In the genomic region with DNA sequence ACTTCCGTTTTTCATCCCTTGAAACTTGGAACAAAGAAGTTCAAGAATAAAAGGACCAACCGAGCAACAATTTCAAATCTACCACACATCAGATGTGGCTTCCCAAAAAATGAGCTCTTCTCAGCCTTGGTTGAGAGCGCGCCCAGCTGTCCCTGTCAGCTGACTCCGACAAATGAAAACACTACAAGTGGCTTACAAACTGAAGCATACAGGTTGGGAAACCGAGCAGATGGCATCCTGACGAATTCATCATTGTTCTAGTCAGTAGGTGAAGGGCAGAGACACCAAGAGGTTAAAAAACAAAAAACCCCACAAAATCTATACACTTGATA, we compare ENCODE assay signal across 9 mouse cellular contexts. TPM values are rescaled to one million over a fixed set of nuclear protein-coding genes. Genes with fewer than 3 reads are reported as not detected.
DNase-seq lines count a peak whose midpoint lies in the region; ATAC-seq and TF ChIP-seq lines count a peak whose summit lies in the region.
"Had no signal": no experiment of that assay in that cellular context is flagged by ENCODE, and none has a peak within 500 bp of the region (broad histone marks: within the 10 kb centered on the region; RNA-seq: fewer than 3 reads in every experiment).

No protein-coding gene starts in this region.

- TF ChIP-seq POLR2A in bone marrow macrophage, adult 2 months (IDR thresholded peaks at IDR 0.05; ENCODE audit: borderline replicate concordance, low read depth, low read length): no peak

- H3K27me3 ChIP-seq in forebrain, embryonic 14.5 days (replicated peaks; ENCODE audit: control insufficient read depth, insufficient read depth, low read length): no peaks in the 10 kb centered on the region
- no peaks in the 10 kb centered on the region for H3K27me3 ChIP-seq in hindbrain, embryonic 16.5 days (replicated peaks; ENCODE audit: control insufficient read depth, insufficient read depth, low read length)
- H3K27me3 ChIP-seq in limb, embryonic 10.5 days (ENCODE audit: low read depth, poor library complexity, severe bottlenecking): peaks cover 14% of the 10 kb centered on the region; the same call in 1 of the 2 replicates
- H3K27me3 ChIP-seq in midbrain, embryonic 13.5 days: peaks cover 15% of the 10 kb centered on the region; the same call in 1 of the 2 replicates

- H3K9ac ChIP-seq in forebrain, embryonic 14.5 days (ENCODE audit: low read length): peak overlapping the region; percentile 83
- H3K9ac ChIP-seq in hindbrain, embryonic 16.5 days (ENCODE audit: low read depth, low read length): peak overlapping the region; percentile 73
- peak overlapping the region; percentile 79 for H3K9ac ChIP-seq in midbrain, embryonic 13.5 days (replicated peaks)

- no peaks in the 10 kb centered on the region for H3K9me3 ChIP-seq in forebrain, embryonic 14.5 days (replicated peaks; ENCODE audit: control insufficient read depth, low read length)
- no peaks in the 10 kb centered on the region for H3K9me3 ChIP-seq in hindbrain, embryonic 16.5 days (ENCODE audit: control insufficient read depth, low read length)
- H3K9me3 ChIP-seq in limb, embryonic 10.5 days (replicated peaks): no peaks in the 10 kb centered on the region
- no peaks in the 10 kb centered on the region for H3K9me3 ChIP-seq in midbrain, embryonic 13.5 days

- peak; percentile 19 for ATAC-seq in forebrain, embryonic 14.5 days
- ATAC-seq in hindbrain, embryonic 16.5 days: peak; percentile 10; the same call in 1 of the 2 replicates
- peak; percentile 13 for ATAC-seq in midbrain, embryonic 13.5 days

- peak; percentile 16 for DNase-seq in cerebellum, adult 11 months
- no peak for DNase-seq in cerebellum, adult 9-11 months
- DNase-seq in forebrain, embryonic 14.5 days (ENCODE audit: low spot score): peak; percentile 73
- DNase-seq in limb, embryonic 10.5 days (ENCODE audit: low spot score): no peak
- DNase-seq in ovary, adult 18-20 months (ENCODE audit: low spot score): no peak

- H3K27ac ChIP-seq in bone marrow macrophage, adult 2 months (ENCODE audit: insufficient read depth, low read depth, low read length): 0 out of 2 replicates have a peak overlapping the region, but pooled peaks have one; percentile 22
- peak overlapping the region; percentile 86 for H3K27ac ChIP-seq in forebrain, embryonic 14.5 days (ENCODE audit: low read depth, low read length)
- peak overlapping the region; percentile 80 for H3K27ac ChIP-seq in hindbrain, embryonic 16.5 days (ENCODE audit: low read depth, low read length)
- H3K27ac ChIP-seq in limb, embryonic 10.5 days: peak overlapping the region; percentile 93
- peak overlapping the region; percentile 71 for H3K27ac ChIP-seq in midbrain, embryonic 13.5 days

- 8% methylated on average over 7 of the region's 7 CpGs for WGBS in forebrain, embryonic 14.5 days
- 6% methylated on average over 7 of the region's 7 CpGs for WGBS in hindbrain, embryonic 16.5 days
- WGBS in limb, embryonic 10.5 days: 16% methylated on average over 7 of the region's 7 CpGs
- 8% methylated on average over 7 of the region's 7 CpGs for WGBS in midbrain, embryonic 13.5 days

- H3K4me2 ChIP-seq in forebrain, embryonic 14.5 days (ENCODE audit: low read length): peak overlapping the region; percentile 79
- H3K4me2 ChIP-seq in hindbrain, embryonic 16.5 days (ENCODE audit: low read length): peak overlapping the region; percentile 67
- peak overlapping the region; percentile 86 for H3K4me2 ChIP-seq in midbrain, embryonic 13.5 days (replicated peaks)

- peak overlapping the region; percentile 88 for H3K4me3 ChIP-seq in bone marrow macrophage, adult 2 months (ENCODE audit: insufficient read depth, low read length)
- peak overlapping the region; percentile 91 for H3K4me3 ChIP-seq in forebrain, embryonic 14.5 days (ENCODE audit: low read depth, low read length)
- peak overlapping the region; percentile 79 for H3K4me3 ChIP-seq in hindbrain, embryonic 16.5 days (ENCODE audit: low read length)
- peak overlapping the region; percentile 96 for H3K4me3 ChIP-seq in limb, embryonic 10.5 days
- peak overlapping the region; percentile 64 for H3K4me3 ChIP-seq in midbrain, embryonic 13.5 days (replicated peaks)

- H3K4me1 ChIP-seq in bone marrow macrophage, adult 2 months (ENCODE audit: control insufficient read depth, insufficient read depth, low read length): no peaks in the 10 kb centered on the region
- H3K4me1 ChIP-seq in forebrain, embryonic 14.5 days (ENCODE audit: control insufficient read depth, insufficient read depth, low read length): no peaks in the 10 kb centered on the region
- peaks cover 10% of the 10 kb centered on the region for H3K4me1 ChIP-seq in hindbrain, embryonic 16.5 days (ENCODE audit: control insufficient read depth, insufficient read depth, low read depth, low read length)
- H3K4me1 ChIP-seq in limb, embryonic 10.5 days: peaks cover 11% of the 10 kb centered on the region
- peaks cover 18% of the 10 kb centered on the region for H3K4me1 ChIP-seq in midbrain, embryonic 13.5 days (replicated peaks)

- TF ChIP-seq CTCF in bone marrow macrophage, adult 2 months (IDR thresholded peaks at IDR 0.05; ENCODE audit: low read depth, low read length): no peak

- H3K36me3 ChIP-seq in forebrain, embryonic 14.5 days (ENCODE audit: control insufficient read depth, insufficient read depth, low read length): peaks cover 27% of the 10 kb centered on the region
- peaks cover 10% of the 10 kb centered on the region for H3K36me3 ChIP-seq in hindbrain, embryonic 16.5 days (ENCODE audit: control insufficient read depth, insufficient read depth, low read length)
- peaks cover 30% of the 10 kb centered on the region for H3K36me3 ChIP-seq in limb, embryonic 10.5 days
- H3K36me3 ChIP-seq in midbrain, embryonic 13.5 days: peaks cover 20% of the 10 kb centered on the region

RNA-seq across cellular contexts. Expression of a gene that starts 0.8 kb away (rescaled TPM):
- polyA plus RNA-seq in bone marrow macrophage, adult 2 months (2012; ENCODE audit: insufficient read depth, insufficient read length, missing spikeins): 14.2 and 15.0 TPM in 2 replicates
- polyA plus RNA-seq in forebrain, embryonic 14.5 days (2014; fragmentation: Nextera tagmentation; extraction: Ambion mirVana): 24.9 and 29.6 TPM in 2 replicates
- 18.5 and 21.6 TPM in 2 replicates for polyA plus RNA-seq in hindbrain, embryonic 16.5 days (2015; fragmentation: Nextera tagmentation; extraction: Ambion mirVana)
- 18.1 and 23.4 TPM in 2 replicates for polyA plus RNA-seq in limb, embryonic 10.5 days (2016; fragmentation: Nextera tagmentation; extraction: Ambion mirVana)
- 30.5 and 32.0 TPM in 2 replicates for polyA plus RNA-seq in midbrain, embryonic 13.5 days (2015; fragmentation: Nextera tagmentation; extraction: Ambion mirVana)

RNA-seq across cellular contexts. Expression of a gene that starts 16.7 kb away (rescaled TPM):
- not detected in 2 replicates for polyA plus RNA-seq in bone marrow macrophage, adult 2 months (2012; ENCODE audit: insufficient read depth, insufficient read length, missing spikeins)
- polyA plus RNA-seq in forebrain, embryonic 14.5 days (2014; fragmentation: Nextera tagmentation; extraction: Ambion mirVana): not detected in 2 replicates
- not detected in 2 replicates for polyA plus RNA-seq in hindbrain, embryonic 16.5 days (2015; fragmentation: Nextera tagmentation; extraction: Ambion mirVana)
- not detected in 2 replicates for polyA plus RNA-seq in limb, embryonic 10.5 days (2016; fragmentation: Nextera tagmentation; extraction: Ambion mirVana)
- polyA plus RNA-seq in midbrain, embryonic 13.5 days (2015; fragmentation: Nextera tagmentation; extraction: Ambion mirVana): not detected in 2 replicates
- polyA plus RNA-seq: Patski had no signal

RNA-seq across cellular contexts. Expression of a gene that starts 41.4 kb away (rescaled TPM):
- polyA plus RNA-seq in bone marrow macrophage, adult 2 months (2012; ENCODE audit: insufficient read depth, insufficient read length, missing spikeins): 0.49 and 1.1 TPM in 2 replicates
- polyA plus RNA-seq in forebrain, embryonic 14.5 days (2014; fragmentation: Nextera tagmentation; extraction: Ambion mirVana): 0.14 and 0.30 TPM in 2 replicates
- polyA plus RNA-seq in hindbrain, embryonic 16.5 days (2015; fragmentation: Nextera tagmentation; extraction: Ambion mirVana): 0.12 and 0.21 TPM in 2 replicates
- not detected in 2 replicates for polyA plus RNA-seq in limb, embryonic 10.5 days (2016; fragmentation: Nextera tagmentation; extraction: Ambion mirVana)
- polyA plus RNA-seq in midbrain, embryonic 13.5 days (2015; fragmentation: Nextera tagmentation; extraction: Ambion mirVana): 0.15 and 0.16 TPM in 2 replicates
- polyA plus RNA-seq: Patski had no signal

RNA-seq across cellular contexts. Expression of a gene that starts 58.1 kb away (rescaled TPM):
- 0.20 TPM in 1 of 2 replicates, not detected in the other for polyA plus RNA-seq in bone marrow macrophage, adult 2 months (2012; ENCODE audit: insufficient read depth, insufficient read length, missing spikeins)
- polyA plus RNA-seq in forebrain, embryonic 14.5 days (2014; fragmentation: Nextera tagmentation; extraction: Ambion mirVana): 5.0 and 5.1 TPM in 2 replicates
- polyA plus RNA-seq in hindbrain, embryonic 16.5 days (2015; fragmentation: Nextera tagmentation; extraction: Ambion mirVana): 15.8 and 17.0 TPM in 2 replicates
- 1.5 and 2.0 TPM in 2 replicates for polyA plus RNA-seq in limb, embryonic 10.5 days (2016; fragmentation: Nextera tagmentation; extraction: Ambion mirVana)
- polyA plus RNA-seq in midbrain, embryonic 13.5 days (2015; fragmentation: Nextera tagmentation; extraction: Ambion mirVana): 6.5 and 6.8 TPM in 2 replicates
- polyA plus RNA-seq: Patski had no signal

Comparison
In these comparisons a context has a peak if more than half of its experiments do, and no peak if none do; other contexts are left out.
1. DNase-seq: peak in cerebellum, adult 11 months (single experiment) and forebrain, embryonic 14.5 days (single experiment); none in cerebellum, adult 9-11 months (single experiment), limb, embryonic 10.5 days (single experiment) and ovary, adult 18-20 months (single experiment).
2. H3K27ac ChIP-seq: peak in every context shown above with its lines; median percentile 93 in limb, embryonic 10.5 days; 86 in forebrain, embryonic 14.5 days; 80 in hindbrain, embryonic 16.5 days; 71 in midbrain, embryonic 13.5 days; 22 in bone marrow macrophage, adult 2 months.
3. Peak in every context shown above with its lines, with median percentiles within 50 percentile points of each other: H3K4me3 ChIP-seq, ATAC-seq, H3K4me2 ChIP-seq and H3K9ac ChIP-seq.